Mouse (Mus musculus): ENCODE results near the gene Fam155a.

The Fam155a gene

GRCm38 (mm10) chr8:9161606-9162005, 609.4 kb downstream of the Fam155a start:
- no peak for DNase-seq

- no peak for DNase-seq
Observed at GRCm38 (mm10) chr8:9159322-9159721, 611.6 kb downstream of the Fam155a start.

GRCm38 (mm10) chr8:9158652-9159051, 612.3 kb downstream of the Fam155a start:
- no peak for DNase-seq

GRCm38 (mm10) chr8:9157141-9157781, 613.7 kb downstream of the Fam155a start:
- DNase-seq: no peak

Data from cerebellum, adult 11 months (tissue).